Mouse (Mus musculus) neural tube, embryonic 15.5 days (tissue): ENCODE data around the gene Nfix. TPM values are rescaled to one million over a fixed set of nuclear protein-coding genes. Genes with fewer than 3 reads are reported as not detected.

Experiments
- ATAC-seq: fragments of 200-750 bp; cut with Nextera tagmentation; 2 replicates; pipeline ENCODE4 v1.8.0; 2017; ENCODE audit warnings: mild to moderate bottlenecking, moderate TSS enrichment, moderate library complexity; ENCODE audit not compliant: low FRiP score
- H3K27ac ChIP-seq: fragments of 300-500 bp; sonication (generic); replicated peaks from 2 replicates; pipeline ENCODE4 v1.5.1; 2015; ENCODE audit warnings: mild to moderate bottlenecking, inconsistent platforms
- H3K27me3 ChIP-seq: fragments of 300-500 bp; sonication (generic); replicated peaks from 2 replicates; pipeline ENCODE4 v1.6.1; 2015; ENCODE audit warnings: inconsistent platforms
- H3K36me3 ChIP-seq: fragments of 300-500 bp; sonication (generic); 2 replicates; pipeline ENCODE4 v1.6.1; 2015; ENCODE audit warnings: inconsistent platforms
- H3K4me1 ChIP-seq: fragments of 300-500 bp; sonication (generic); 2 replicates; pipeline ENCODE4 v1.6.1; 2015; ENCODE audit warnings: inconsistent platforms
- H3K4me2 ChIP-seq: fragments of 300-500 bp; sonication (generic); 2 replicates; pipeline ENCODE4 v1.6.1; 2015; ENCODE audit warnings: inconsistent platforms, mild to moderate bottlenecking, moderate library complexity
- H3K4me3 ChIP-seq: fragments of 300-500 bp; sonication (generic); replicated peaks from 2 replicates; pipeline ENCODE4 v1.5.1; 2015; ENCODE audit warnings: mild to moderate bottlenecking, inconsistent platforms
- H3K9ac ChIP-seq: fragments of 300-500 bp; sonication (generic); replicated peaks from 2 replicates; pipeline ENCODE4 v1.6.1; 2015; ENCODE audit warnings: mild to moderate bottlenecking, inconsistent platforms
- H3K9me3 ChIP-seq: fragments of 300-500 bp; sonication (generic); replicated peaks from 2 replicates; pipeline ENCODE4 v1.6.1; 2016; ENCODE audit warnings: inconsistent platforms
- WGBS: fragments of 180-500 bp; shearing (Covaris S2); methylation state at CpG from one replicate; pipeline ENCODE4 v1.1.7; 2015; ENCODE audit warnings: mixed read lengths; 5-methylcytosine and 5-hydroxymethylcytosine counted together
- polyA plus RNA-seq: library from polyadenylated mRNA; unstranded; fragments of >200 nt; fragmentation: Nextera tagmentation; extraction: Ambion mirVana; gene quantifications from 2 replicates; pipeline ENCODE4 v1.2.1, GENCODE M21; 2015

Nfix gene
- polyA plus RNA-seq, 1 experiment from 2014 or later = 70.5 TPM

- H3K27ac ChIP-seq = peak overlapping the region; percentile 63; the same call in 1 of the 2 replicates
- no peaks in the 10 kb centered on the region; the same call in 1 of the 2 replicates for H3K27me3 ChIP-seq
- H3K36me3 ChIP-seq = no peaks in the 10 kb centered on the region
- H3K4me1 ChIP-seq = peaks cover 84% of the 10 kb centered on the region
- H3K4me3 ChIP-seq = no peak overlapping the region
- WGBS = 44% methylated on average over 3 of the region's 3 CpGs
- H3K9me3 ChIP-seq = no peaks in the 10 kb centered on the region
- peak; percentile 53; the same call in 1 of the 2 replicates for ATAC-seq
- H3K9ac ChIP-seq = no peak overlapping the region
- no peak overlapping the region for H3K4me2 ChIP-seq
These were observed 71.7 kb downstream of the Nfix start for GRCm38 (mm10) chr8:84728474-84728873.

- Histone ChIP-seq H3K9ac (no peak overlapping the region), H3K27ac (peak overlapping the region; percentile 80)
- 24% methylated on average over 3 of the region's 3 CpGs for WGBS
These were observed 74.2 kb downstream of the Nfix start for GRCm38 (mm10) chr8:84725941-84726259.

GRCm38 (mm10) chr8:84725246-84725940 is 74.8 kb downstream of the Nfix start:
- Histone ChIP-seq H3K36me3 (no peaks in the 10 kb centered on the region), H3K9ac (no peak overlapping the region), H3K4me2 (0 out of 2 replicates have a peak overlapping the region, but pooled peaks have one; percentile 1), H3K4me3 (no peak overlapping the region), H3K9me3 (no peaks in the 10 kb centered on the region), H3K27me3 (0 out of 2 replicates have a peak, but pooled peaks cover 2% of the 10 kb centered on the region), H3K4me1 (peaks cover 69% of the 10 kb centered on the region), H3K27ac (peak overlapping the region; percentile 80)
- 64% methylated on average over 10 of the region's 10 CpGs for WGBS
- ATAC-seq = no peak

More at GRCm38 (mm10) chr8:84725941-84726259, 74.2 kb downstream of the Nfix start:
- H3K4me1 ChIP-seq = peaks cover 74% of the 10 kb centered on the region
- no peak for ATAC-seq
- no peaks in the 10 kb centered on the region for H3K9me3 ChIP-seq
- H3K4me3 ChIP-seq = no peak overlapping the region
- 0 out of 2 replicates have a peak overlapping the region, but pooled peaks have one; percentile 1 for H3K4me2 ChIP-seq
- 0 out of 2 replicates have a peak, but pooled peaks cover 2% of the 10 kb centered on the region for H3K27me3 ChIP-seq
- H3K36me3 ChIP-seq = no peaks in the 10 kb centered on the region

- peaks cover 2% of the 10 kb centered on the region; the same call in 1 of the 2 replicates for H3K27me3 ChIP-seq
- ATAC-seq = no peak
- H3K27ac ChIP-seq = peak overlapping the region; percentile 80
- 36% methylated on average over 9 of the region's 9 CpGs for WGBS
- H3K4me2 ChIP-seq = no peak overlapping the region
- H3K4me3 ChIP-seq = no peak overlapping the region
- no peaks in the 10 kb centered on the region for H3K36me3 ChIP-seq
- H3K9ac ChIP-seq = no peak overlapping the region
- H3K9me3 ChIP-seq = no peaks in the 10 kb centered on the region
- H3K4me1 ChIP-seq = peaks cover 63% of the 10 kb centered on the region
These were observed 75.5 kb downstream of the Nfix start for GRCm38 (mm10) chr8:84724683-84725082.

- ATAC-seq = no peak
- Histone ChIP-seq H3K4me3 (no peak overlapping the region), H3K36me3 (no peaks in the 10 kb centered on the region), H3K9ac (peak overlapping the region; percentile 11; the same call in 1 of the 2 replicates), H3K27me3 (peaks cover 8% of the 10 kb centered on the region), H3K4me1 (peaks cover 57% of the 10 kb centered on the region), H3K27ac (peak overlapping the region; percentile 80), H3K4me2 (peak overlapping the region; percentile 26), H3K9me3 (no peaks in the 10 kb centered on the region)
- WGBS = 40% methylated on average over 7 of the region's 7 CpGs
These were observed 76.6 kb downstream of the Nfix start for GRCm38 (mm10) chr8:84723571-84723900.

GRCm38 (mm10) chr8:84722850-84723570 is 77.1 kb downstream of the Nfix start, which contains the start of gene G430095P16Rik:
Gene G430095P16Rik, plus strand, starts transcription at chr8:84723007.
- 13% methylated on average over 10 of the region's 10 CpGs for WGBS
- H3K4me3 ChIP-seq = no peak within 1 kb of the TSS
- ATAC-seq = peak; percentile 57
- peak within 1 kb of the TSS; percentile 11; the same call in 1 of the 2 replicates for H3K9ac ChIP-seq
- H3K4me2 ChIP-seq = peak within 1 kb of the TSS; percentile 26
- peak within 1 kb of the TSS; percentile 80 for H3K27ac ChIP-seq
- H3K27me3 ChIP-seq = peaks cover 10% of the 10 kb centered on the region
- no peaks in the 10 kb centered on the region for H3K36me3 ChIP-seq
- no peaks in the 10 kb centered on the region for H3K9me3 ChIP-seq
- peaks cover 52% of the 10 kb centered on the region for H3K4me1 ChIP-seq

GRCm38 (mm10) chr8:84722530-84722849 is 77.7 kb downstream of the Nfix start:
- Histone ChIP-seq H3K9me3 (no peaks in the 10 kb centered on the region), H3K4me2 (no peak overlapping the region), H3K36me3 (no peaks in the 10 kb centered on the region), H3K4me1 (peaks cover 51% of the 10 kb centered on the region), H3K27ac (peak overlapping the region; percentile 80), H3K9ac (no peak overlapping the region), H3K27me3 (peaks cover 13% of the 10 kb centered on the region), H3K4me3 (no peak overlapping the region)
- ATAC-seq = no peak
- 72% methylated on average over 6 of the region's 6 CpGs for WGBS

GRCm38 (mm10) chr8:84718959-84719690 is 81.0 kb downstream of the Nfix start:
- Histone ChIP-seq H3K4me3 (no peak overlapping the region), H3K4me2 (no peak overlapping the region), H3K9me3 (no peaks in the 10 kb centered on the region), H3K9ac (no peak overlapping the region), H3K36me3 (no peaks in the 10 kb centered on the region), H3K4me1 (peaks cover 47% of the 10 kb centered on the region), H3K27ac (no peak overlapping the region), H3K27me3 (peaks cover 23% of the 10 kb centered on the region)
- WGBS = 79% methylated on average over 5 of the region's 5 CpGs
- no peak for ATAC-seq

GRCm38 (mm10) chr8:84718476-84718875 is 81.7 kb downstream of the Nfix start:
- peaks cover 23% of the 10 kb centered on the region for H3K27me3 ChIP-seq
- H3K9me3 ChIP-seq = no peaks in the 10 kb centered on the region
- H3K4me1 ChIP-seq = peaks cover 47% of the 10 kb centered on the region
- H3K27ac ChIP-seq = no peak overlapping the region
- ATAC-seq = no peak
- H3K9ac ChIP-seq = no peak overlapping the region
- H3K4me3 ChIP-seq = no peak overlapping the region
- WGBS = 83% methylated on average over 5 of the region's 5 CpGs
- no peak overlapping the region for H3K4me2 ChIP-seq
- no peaks in the 10 kb centered on the region for H3K36me3 ChIP-seq

GRCm38 (mm10) chr8:84716790-84717189 is 83.4 kb downstream of the Nfix start:
- Histone ChIP-seq H3K4me1 (peaks cover 43% of the 10 kb centered on the region), H3K9me3 (no peaks in the 10 kb centered on the region), H3K4me2 (no peak overlapping the region), H3K27me3 (peaks cover 21% of the 10 kb centered on the region), H3K27ac (peak overlapping the region; percentile 15; the same call in 1 of the 2 replicates), H3K9ac (no peak overlapping the region), H3K4me3 (no peak overlapping the region), H3K36me3 (no peaks in the 10 kb centered on the region)
- 89% methylated on average over 11 of the region's 11 CpGs for WGBS
- no peak for ATAC-seq

GRCm38 (mm10) chr8:84715893-84716468 is 84.2 kb downstream of the Nfix start:
- H3K4me2 ChIP-seq = peak overlapping the region; percentile 41
- H3K36me3 ChIP-seq = no peaks in the 10 kb centered on the region
- H3K4me1 ChIP-seq = peaks cover 48% of the 10 kb centered on the region
- H3K9me3 ChIP-seq = no peaks in the 10 kb centered on the region
- ATAC-seq = no peak
- peak overlapping the region; percentile 38 for H3K27ac ChIP-seq
- H3K4me3 ChIP-seq = no peak overlapping the region
- H3K9ac ChIP-seq = no peak overlapping the region
- H3K27me3 ChIP-seq = peaks cover 21% of the 10 kb centered on the region
- 9% methylated on average over 27 of the region's 27 CpGs for WGBS
